Mouse (Mus musculus) adrenal gland, adult 8-10 months (tissue): ENCODE results near the gene Gm20479. TPM values are rescaled to one million over a fixed set of nuclear protein-coding genes. Genes with fewer than 3 reads are reported as not detected.

Experiments
- DNase-seq: peaks from one replicate; pipeline ENCODE4 v3.0.0; 2022
- total RNA-seq, 4 experiments: library from RNA; stranded (reverse); gene quantifications; 2 replicates each; pipeline ENCODE4 v1.2.4; 2022

Gene Gm20479
- total RNA-seq, 4 experiments from 2014 or later = 4.0 TPM; not detected in 3

DNA sequence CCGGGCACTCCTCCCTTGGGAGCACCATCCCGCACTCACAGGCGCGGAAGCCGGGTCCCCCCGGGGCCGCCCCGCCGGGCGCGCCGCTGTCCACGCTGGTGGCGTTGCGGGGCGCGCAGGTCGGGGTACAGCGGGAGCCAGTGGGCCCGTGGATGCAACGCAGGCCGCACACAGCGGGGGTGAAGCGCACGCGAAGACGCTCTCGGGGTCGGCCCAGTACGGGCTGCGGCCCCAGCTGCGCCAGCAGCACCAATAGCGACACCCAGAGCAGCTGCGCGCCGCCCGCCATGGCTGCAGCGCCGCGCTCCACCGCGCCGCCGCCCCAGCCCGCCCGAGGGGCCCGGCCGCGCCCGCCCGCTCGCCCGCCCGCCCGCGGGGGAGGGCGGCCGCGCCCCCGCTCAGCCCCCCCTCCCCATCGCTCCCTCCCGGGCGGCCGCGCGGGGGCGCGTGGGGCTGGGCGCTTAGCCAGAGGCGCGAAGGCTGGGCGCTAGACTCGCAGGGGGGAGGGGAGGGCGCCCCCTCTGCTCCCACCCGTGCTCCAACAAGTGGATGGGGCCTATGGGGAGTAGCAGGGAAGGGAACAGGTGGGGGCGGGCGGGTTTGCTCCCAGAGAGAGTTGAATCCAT is 23.8 kb downstream of the Gm20479 start:
- DNase-seq = no peak

DNA sequence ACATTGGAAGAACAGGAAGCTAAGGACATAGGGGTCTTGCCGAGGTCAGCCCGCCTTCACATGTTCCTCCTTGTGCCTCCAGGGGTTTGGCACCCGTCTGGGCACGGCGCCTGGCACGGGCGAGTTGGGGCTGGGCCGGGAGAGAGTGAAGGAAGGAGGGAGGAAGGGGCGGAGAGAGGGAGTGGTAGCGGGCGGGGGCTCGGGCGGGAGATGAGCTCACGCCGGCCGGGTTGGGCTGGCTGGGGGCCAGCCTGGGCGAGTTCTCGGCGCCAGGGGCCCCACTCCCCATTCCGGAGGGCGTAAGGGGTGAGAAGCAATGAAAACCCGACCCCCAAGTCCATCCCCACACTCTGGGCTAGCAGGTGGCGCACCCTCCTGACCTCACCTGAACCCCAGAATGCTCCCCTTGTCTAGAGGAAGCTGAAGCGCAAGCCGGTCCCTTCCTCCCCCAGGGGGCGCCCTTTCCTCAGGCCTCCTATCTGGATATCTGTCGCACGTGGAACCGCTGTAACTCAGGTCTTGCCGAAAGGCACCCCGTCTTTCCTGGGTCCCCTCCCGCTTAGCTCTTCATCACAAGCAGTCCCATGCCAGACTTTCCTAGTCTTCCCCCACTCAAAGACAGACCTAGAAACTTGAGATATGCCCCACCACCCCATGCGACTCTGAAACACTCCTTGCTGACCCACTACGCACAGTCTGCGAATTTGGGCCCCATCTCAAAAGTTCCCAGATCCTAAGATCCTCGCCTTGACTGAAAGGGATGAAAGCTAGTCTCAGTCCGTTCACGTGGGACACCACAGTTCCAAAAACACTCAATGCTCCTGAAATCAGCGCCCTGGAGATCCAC is 24.6 kb downstream of the Gm20479 start:
- DNase-seq = peak; percentile 81

DNA sequence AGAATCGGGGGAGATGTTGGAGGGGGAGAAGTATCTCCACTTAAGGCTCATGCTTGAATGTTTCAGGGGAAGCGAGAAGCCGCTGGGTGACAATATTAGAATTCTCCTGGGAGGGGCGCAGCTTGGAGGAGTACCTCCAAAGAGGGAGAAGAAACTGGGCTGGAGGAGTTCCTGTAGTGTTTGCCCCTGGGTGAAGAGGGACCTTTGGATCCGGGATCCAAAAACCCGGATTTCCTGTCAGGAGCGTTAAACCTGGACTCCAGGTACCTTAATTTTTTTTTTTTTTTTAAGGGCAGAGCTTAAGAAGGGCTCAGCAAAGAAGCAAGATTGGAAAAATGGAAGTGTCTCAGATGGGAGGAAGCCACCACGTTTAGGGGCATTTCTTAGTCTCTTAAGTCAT is 25.4 kb downstream of the Gm20479 start:
- no peak for DNase-seq

DNA sequence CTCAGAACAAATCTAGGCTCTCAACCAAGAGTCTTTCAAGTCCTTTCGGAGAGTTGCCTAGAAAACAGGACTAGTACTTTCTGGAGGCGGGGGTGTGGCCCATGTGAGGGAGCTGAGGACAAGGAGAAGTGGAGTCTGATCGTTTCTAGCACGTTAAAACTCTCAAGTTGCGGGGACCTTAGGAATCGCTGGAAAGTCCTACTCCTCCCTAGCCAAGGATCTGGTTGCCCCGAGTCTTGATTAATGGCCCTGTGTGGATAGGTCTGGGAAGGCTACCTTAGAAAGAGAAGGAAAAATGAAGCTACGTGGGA is 25.7 kb downstream of the Gm20479 start:
- no peak for DNase-seq

DNA sequence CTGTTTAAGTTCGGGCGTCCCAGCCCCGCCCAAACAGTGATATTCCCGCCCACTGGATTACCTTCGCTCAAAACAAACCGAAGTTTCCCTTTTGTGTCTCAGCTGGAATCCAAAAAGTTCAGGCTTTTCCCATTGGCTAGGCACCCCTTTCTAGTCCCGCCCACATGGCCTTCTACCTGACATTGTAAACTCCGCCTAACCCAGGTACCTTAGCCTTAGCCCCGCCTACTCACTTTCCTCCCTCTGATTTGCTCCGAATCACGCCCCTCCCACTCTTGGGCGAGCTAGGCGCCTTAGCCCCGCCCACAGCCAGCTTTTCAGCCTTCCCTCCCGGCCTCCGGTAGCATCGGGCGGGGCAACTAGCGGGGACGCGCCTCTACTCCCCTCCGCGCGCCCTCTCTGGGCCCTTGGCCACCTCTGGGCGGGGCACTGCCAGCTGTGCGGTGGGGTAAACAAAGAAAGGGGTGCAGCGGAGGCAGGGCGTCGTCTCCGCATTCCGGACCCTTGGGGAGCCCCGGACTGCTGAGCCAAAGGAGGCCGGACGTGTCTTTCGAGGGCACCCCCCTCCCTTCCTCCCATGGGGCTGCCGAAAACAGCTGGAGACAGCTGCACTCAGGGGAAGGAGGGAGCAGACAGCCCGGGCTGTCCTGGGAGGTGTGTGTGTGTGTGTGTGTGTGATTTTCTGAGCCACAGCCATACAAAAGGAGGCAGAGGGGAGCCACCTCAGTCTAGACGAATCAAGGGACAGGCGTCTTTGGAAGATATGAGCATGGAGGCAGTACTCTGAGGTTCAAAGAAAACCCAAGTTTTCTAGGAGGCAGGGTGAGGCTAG is 26.3 kb downstream of the Gm20479 start:
- DNase-seq = peak; percentile 89

DNA sequence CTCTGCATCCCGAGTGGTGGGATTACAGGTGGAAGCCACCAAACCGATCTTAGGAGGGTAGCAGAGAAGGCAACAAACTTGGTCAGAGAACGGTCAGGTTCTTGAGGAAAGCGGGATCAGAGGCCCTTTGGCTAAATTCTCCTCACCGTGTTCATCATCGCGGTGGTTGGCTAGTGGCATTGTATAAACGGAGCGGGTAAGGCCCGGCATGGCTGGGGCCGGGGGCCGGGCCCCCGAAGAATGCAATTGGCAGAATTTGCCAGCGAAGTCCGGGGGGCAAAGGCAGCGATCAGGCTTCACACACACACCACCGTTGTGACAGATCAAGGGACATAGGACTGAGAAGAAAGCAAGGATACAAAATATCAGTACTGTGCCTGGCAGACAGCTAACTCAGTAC is 27.2 kb downstream of the Gm20479 start:
- no peak for DNase-seq

DNA sequence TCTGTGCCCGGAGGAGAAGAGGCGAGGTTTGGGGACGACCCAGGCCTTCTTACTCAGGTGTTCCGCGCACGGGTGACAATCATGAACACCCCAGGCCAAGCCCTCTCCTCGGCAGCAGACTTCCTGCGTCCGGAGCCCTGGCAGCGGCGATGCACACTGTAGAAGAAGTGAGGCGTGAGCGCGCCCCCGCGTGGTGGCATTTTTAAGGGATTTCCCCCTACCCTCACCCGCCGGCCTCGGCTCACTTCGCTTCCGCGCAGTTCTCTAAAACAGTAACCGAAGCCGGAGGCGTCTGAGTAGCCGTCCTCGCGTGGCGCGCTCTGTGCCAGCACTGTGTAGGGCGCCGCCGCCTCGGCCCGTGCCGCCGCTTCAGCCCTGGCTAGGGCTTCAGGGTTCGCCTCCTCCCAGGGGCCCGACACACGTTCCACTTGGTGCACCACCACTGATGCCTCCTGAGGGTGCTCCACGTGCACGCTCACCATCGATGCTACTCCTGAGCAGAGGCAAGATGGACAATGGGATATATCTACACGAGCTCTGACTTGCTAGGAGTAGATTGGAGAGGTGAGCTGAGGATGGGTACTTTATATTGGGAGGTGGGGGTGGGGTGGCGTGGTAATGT is 27.8 kb downstream of the Gm20479 start:
- DNase-seq = peak; percentile 60

DNA sequence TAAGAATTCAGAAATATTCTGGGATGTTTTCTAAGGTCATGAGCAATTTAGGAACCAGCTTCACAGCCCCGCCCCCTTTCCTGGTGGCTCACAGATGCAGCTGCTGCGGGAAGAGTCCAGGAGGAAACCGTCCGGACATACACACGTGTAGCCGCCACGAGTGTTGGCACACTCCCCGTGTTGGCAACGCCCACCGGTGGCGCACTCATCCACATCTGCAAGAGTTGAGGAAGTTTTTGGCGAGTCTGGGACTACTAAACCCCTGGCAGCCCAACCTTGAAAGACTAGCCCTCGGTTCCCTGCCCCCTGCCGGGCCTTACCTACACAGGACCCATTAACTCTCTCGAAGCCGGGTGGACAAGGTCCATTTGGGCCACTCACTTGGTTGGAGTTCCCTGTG is 28.6 kb downstream of the Gm20479 start:
- no peak for DNase-seq

DNA sequence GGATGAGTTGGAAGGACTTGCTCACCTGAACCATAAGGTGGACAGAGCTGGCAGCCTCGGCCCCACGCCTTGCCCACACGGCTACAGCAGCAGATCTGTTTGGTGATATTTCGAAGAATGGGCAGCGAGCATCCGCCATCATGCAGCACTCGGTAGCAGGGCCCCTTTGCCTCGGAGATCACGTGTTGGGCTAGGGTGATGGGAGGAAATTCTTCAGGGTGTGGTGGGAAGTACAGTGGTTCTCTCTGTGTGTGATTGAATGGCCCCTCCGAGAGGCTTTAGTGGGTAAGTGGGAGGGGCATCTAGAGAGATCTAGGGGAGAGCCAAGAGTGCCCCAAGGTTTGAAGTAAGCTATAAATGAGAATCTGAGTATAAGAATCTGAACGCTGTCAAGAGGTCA is 29.1 kb downstream of the Gm20479 start:
- DNase-seq = no peak

DNA sequence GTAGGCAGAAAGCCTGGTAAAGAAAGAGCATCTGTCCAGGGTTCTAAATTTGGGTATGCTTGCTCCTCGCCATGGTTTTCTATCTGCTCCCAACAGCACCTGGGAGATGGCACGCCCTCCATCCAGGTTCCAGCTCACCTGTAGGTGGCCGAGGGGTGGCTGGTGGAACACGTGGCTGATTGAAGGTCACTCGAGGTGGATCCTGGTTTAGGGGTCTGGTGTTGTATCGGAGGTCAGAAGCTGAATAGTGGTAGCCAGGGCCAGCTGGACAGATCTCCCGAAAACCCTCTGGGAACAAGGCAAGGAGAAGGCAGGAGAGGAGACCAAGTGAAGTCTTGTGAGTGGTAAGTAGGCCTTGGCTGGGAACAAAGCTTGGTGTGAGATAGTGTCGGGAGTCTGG is 29.7 kb downstream of the Gm20479 start:
- no peak for DNase-seq

DNA sequence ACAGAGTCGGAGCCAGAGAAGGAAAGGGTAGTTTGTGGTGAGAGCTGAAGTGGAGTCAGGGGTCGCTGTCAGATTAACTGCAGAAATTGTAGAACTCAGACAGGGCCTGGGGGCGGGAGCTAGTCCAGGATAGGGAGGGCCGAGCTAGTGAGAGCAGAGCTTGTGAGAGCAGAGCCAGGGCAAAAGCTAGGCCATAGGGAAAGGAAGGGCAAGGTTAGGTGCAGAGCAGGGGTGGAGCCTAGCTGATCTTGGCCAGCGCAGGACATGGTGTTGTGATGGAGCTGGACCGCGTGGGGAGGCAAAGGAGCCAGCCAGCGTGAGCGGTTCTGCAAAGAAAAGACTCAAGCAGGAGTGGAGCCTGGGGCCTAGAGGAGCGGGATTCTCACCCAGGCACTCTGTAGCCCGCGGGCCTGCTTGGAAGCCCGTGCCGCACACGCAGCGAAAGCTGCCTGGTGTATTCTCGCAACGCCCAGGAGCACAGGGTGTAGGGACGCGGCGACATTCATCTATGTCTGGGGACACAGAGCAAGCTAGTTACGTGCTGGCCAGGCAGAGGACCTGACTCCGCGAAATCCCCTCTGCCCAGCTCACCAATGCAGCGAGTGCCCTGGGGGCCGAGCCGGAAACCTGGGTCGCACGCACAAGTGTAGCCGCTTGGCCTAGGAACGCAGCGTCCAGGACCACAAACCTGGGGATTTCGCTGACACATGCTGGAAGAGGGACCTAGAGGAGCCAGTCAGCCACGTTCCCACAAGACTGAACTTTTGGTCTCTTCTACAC is 30.9 kb downstream of the Gm20479 start:
- DNase-seq = no peak

DNA sequence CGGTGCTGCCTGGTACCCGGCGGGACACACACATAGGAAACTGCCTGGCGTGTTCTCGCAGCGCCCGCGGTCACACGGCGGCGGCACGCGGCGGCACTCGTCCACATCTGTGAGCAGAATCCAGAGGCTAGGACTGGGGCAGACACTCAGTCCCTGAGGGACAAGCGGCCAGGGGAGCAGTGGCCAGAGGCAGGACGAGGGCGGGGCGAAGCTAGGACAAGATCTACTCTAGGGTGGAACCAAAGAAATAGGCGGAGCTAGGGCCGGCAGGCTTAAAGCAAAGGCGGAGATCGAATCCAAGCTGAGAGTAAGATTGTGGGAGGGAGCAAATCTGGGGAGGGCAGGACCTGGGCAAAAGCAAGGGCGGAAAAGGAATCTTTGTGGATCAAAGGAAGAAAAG is 31.5 kb downstream of the Gm20479 start:
- peak; percentile 75 for DNase-seq

DNA sequence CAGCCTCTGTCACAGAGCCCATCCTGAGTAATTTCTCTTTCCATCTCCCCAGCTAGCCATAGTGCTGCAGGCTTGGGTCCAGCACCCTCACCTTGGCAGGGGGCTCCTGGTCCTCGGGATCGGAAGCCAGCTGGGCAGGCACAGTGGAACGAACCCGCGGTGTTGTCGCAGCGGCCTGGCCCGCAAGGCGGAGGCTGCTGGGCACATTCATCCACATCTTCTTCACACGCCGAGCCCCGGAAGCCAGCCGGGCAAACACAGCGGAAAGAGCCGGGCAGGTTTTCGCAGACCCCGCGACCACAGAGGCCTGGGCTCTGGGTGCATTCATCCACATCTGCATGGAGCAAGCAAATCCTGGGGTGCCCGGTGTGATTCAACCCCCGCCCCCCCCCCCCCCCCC is 32.3 kb downstream of the Gm20479 start:
- DNase-seq = no peak

DNA sequence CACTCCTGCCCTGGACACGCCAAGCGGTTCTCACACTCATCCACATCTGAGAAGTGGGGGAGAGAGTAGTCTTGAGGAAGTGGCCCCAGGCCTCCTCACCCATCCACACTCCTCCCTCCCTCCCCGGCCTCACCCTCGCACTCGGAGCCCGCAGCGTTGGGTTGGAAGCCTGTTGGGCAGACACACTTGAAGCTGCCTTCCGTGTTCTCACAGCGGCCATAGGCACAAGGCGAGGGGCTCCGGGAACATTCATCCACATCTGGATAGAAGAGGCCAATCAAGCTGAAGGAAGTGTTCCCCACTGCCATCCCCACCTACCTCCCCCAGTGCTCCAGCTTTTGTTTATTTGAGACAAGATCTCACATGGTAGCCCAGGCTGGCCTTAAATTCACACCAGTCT is 33.1 kb downstream of the Gm20479 start:
- DNase-seq = no peak

DNA sequence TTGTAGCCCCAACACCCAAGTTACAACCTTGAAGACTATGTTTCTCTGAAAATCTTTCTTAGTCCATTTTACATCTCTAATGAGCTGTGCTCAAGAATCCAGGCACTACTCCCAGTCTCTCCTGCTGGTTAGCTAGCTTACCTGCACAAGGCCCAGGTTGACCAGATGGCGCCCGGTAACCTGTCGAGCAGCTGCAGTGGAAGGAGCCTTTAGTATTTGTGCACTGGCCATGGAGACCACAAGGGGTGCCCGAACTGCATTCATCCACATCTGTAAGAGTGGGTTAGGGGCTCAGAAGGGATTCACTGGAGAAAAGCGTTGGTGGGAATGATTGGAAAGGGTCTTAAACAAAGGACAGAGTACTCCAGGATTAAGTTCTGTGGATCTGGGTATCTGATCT is 34.2 kb downstream of the Gm20479 start:
- no peak for DNase-seq

DNA sequence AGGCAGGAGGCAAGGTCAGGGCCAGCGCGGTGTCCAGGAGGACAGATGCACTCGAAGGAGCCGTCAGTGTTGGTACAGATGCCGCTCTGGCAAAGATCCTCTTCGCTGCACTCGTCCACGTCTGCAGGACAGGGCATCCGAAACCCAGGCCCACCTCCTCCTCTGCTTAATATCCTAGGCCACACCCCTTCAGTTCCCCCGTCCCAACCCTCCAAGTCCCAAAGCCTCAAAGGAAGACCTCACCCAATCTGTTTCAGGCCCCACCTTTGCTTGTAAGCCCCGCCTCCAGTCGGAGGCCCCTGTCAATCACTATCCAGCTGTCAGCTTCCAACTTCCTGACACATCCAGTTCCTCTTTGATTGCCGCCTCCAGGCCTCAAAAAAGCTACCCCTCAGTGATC is 34.9 kb downstream of the Gm20479 start:
- DNase-seq = no peak

DNA sequence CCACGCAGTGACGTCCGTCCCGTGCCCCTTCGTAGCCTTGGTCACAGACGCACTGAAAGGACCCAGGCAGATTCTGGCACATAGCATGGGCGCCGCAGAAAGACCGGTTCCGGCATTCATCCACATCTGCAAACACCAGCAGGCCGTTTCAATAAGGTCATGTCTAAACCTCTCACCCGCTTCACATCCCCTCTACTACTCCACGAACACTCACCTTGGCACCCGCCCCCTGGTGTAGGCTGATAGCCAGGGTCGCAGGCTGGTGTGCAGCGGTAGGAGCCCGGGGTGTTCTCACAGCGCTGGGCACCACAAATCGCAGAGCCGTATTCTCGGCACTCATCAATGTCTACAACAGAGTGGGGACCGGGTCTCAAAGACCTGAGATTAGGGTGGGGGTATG is 37.8 kb downstream of the Gm20479 start:
- no peak for DNase-seq

DNA sequence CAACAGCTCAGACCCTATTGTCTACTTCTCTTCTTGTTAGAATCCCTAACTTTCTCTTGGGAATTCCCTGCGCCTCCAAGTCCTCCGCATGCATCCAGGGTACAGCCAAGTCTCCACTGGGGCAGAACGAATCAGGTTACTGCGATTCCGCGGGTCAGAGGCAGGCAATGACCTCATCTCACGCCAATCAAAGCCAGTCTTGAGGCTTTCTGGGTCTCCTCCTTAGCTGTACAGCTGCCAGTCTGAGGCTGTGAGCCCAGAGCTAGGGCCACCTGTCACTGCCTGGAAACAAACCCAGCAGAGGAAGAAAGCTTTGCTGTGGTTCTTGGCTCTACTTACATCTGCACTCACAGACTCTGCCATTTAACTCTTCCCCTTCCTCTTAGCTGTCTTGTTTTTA is 41.3 kb downstream of the Gm20479 start:
- DNase-seq = no peak

DNA sequence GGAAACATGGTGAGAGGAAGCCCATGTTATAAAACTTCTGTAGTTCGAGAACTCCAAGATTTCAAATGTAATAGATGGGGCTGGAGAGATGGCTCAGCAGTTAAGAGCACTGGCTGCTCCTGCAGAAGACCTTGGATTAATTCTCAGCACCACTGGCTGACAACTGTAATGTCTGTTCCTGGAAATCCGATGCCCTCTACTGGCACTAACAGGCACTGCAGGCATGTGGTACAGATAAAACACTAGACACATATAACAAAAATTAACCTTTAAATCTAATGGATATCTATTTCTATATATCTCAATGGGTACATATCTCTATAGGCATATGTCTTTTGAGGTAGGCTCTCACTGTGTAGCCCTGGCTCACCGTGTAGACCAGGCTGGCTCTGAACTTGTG is 42.8 kb downstream of the Gm20479 start:
- no peak for DNase-seq

DNA sequence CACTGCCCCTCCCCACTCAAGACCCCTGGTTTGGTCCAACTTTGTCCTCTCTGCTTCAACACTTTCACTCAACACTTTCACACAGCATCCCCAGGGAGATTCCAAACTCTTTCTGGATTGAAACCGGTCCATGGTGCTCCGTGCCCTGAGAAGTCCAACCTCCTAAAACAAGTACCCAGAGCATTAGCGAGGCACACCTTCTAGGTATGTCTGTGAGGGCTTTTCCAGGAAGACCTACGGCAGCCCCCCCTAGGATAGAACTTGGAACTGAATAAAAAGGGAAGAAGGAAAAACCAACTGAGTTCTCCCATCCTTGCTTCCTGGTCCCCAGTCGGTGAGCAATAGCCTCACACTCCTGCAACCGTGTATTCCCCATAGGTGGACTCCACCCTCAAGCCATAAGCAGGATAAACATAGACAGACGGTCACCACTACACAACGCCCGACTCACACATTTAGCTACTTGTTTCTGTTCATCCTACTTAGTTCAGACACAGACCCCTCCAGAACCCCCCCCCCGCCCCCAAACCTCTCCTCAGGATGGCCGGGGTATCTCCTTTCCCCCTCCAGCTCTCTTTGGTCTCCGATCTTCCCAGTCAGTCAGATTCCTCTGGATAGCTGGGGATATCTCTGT is 45.5 kb downstream of the Gm20479 start:
- no peak for DNase-seq

DNA sequence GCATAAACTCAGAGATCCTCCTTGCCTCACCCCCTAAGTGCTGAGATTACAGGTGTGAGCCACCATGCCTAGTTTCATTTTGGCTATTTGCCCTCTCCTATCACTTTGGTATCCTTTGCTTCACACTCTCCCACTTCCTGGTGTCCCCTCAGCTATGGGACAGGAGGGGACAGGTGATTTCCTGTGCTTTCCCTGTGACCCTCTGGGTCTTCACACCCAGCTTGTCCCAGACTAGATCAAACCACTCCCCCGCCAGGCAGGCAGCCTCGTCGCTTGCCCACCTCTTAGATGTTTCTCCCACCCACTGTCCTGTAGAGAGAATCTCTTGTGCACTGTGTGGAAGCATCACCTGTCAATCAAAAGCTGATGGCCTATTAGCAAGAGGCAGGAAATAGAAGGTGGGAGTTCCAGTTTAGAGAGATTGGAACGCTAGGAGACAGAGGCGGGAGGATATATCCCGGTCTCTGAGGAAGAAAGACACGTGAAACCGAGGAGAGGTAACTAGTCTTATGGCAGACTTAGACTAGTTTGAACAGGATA is 46.2 kb downstream of the Gm20479 start:
- no peak for DNase-seq

DNA sequence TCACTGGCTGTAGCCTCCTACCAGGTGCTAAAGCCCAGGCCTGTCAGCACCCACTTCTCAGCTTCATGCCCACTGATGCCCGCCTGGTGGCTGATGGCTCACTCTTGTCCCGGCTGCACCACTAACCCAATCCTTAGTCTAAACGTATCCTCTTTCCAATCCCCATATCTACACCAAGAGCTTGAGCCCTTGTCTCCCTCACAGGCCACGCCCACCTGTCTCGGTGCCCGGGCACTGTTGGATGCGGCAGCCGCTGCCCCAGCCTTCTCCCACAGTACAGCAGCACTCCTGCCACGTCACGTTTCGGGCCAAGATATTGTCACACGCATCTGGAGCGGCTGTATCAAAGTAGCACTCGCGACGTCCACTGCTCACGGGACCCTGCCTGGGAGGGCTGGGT is 46.9 kb downstream of the Gm20479 start:
- DNase-seq = no peak
